Mouse (Mus musculus): ENCODE measurements around the gene Ralgapa1. TPM values are rescaled to one million over a fixed set of nuclear protein-coding genes. Genes with fewer than 3 reads are reported as not detected.

Ralgapa1 gene
- polyA plus RNA-seq (2015; fragmentation: Nextera tagmentation; extraction: Ambion mirVana) = 12.6 and 14.3 TPM in 2 replicates

DNA sequence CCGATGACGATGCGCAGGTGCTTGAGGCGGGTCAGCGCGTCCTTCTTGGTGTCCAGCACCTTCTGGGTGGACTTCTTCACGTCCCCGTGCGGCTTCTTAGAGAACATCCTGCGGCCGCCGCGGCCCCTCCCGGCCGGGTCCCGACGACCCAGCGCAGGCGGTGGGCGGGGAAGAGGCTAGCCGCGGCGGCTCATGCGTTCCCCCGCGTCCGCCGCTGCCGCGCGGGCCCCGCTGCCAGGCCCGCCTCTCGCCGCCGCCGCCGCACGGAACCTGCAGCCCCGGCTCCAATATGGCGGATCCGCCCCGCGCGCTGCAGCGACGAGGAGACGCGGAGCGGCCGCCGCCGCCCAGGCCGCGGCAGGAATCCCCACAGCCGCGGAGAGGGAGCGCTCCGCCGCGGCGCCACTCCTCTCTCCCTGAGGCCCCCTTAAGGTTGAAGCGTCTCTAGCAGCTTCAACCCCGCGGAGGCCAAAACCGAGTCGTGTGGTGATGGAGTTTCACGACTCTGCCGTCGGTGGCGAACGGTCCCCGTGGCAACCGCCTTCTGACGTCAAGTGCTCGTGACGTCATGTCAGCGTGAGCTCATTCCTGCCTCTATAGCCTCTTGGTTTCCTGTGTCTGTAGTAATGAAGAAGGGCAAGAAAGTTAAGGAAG is at the start of gene Ralgapa1:
TSS of gene Ralgapa1 (minus strand) at position 507 of the 654 bp plus-strand sequence.
- Histone ChIP-seq H3K9ac (peak within 1 kb of the TSS; percentile 94), H3K36me3 (no peaks in the 10 kb centered on the region), H3K27ac (peak within 1 kb of the TSS; percentile 94), H3K4me3 (replicated peaks) (peak within 1 kb of the TSS; percentile 91), H3K4me1 (replicated peaks) (no peaks in the 10 kb centered on the region), H3K4me2 (replicated peaks) (peak within 1 kb of the TSS; percentile 80), H3K27me3 (replicated peaks) (no peaks in the 10 kb centered on the region), H3K9me3 (no peaks in the 10 kb centered on the region)
- 0% methylated on average over 70 of the region's 78 CpGs for WGBS
- peak; percentile 95 for ATAC-seq

GRCm38 (mm10) chr12:55869622-55870322 is 48.8 kb upstream of the Ralgapa1 start:
- Histone ChIP-seq H3K4me1 (replicated peaks) (no peaks in the 10 kb centered on the region), H3K9ac (no peak overlapping the region), H3K9me3 (no peaks in the 10 kb centered on the region), H3K27me3 (replicated peaks) (no peaks in the 10 kb centered on the region), H3K36me3 (peaks cover 16% of the 10 kb centered on the region), H3K4me3 (replicated peaks) (no peak overlapping the region), H3K4me2 (replicated peaks) (no peak overlapping the region), H3K27ac (no peak overlapping the region)
- 93% methylated on average over 5 of the region's 5 CpGs for WGBS
- ATAC-seq = no peak

GRCm38 (mm10) chr12:55867738-55868137 is 46.8 kb upstream of the Ralgapa1 start:
- Histone ChIP-seq H3K4me3 (replicated peaks) (no peak overlapping the region), H3K27me3 (replicated peaks) (no peaks in the 10 kb centered on the region), H3K4me1 (replicated peaks) (no peaks in the 10 kb centered on the region), H3K9me3 (no peaks in the 10 kb centered on the region), H3K36me3 (peaks cover 19% of the 10 kb centered on the region), H3K27ac (no peak overlapping the region), H3K9ac (no peak overlapping the region), H3K4me2 (replicated peaks) (no peak overlapping the region)
- 91% methylated on average over 4 of the region's 4 CpGs for WGBS
- no peak for ATAC-seq

GRCm38 (mm10) chr12:55860631-55861030 is 39.7 kb upstream of the Ralgapa1 start:
- no peak overlapping the region for H3K4me2 ChIP-seq (replicated peaks)
- H3K4me1 ChIP-seq (replicated peaks) = no peaks in the 10 kb centered on the region
- H3K36me3 ChIP-seq = peaks cover 17% of the 10 kb centered on the region
- H3K27ac ChIP-seq = no peak overlapping the region
- no peaks in the 10 kb centered on the region for H3K27me3 ChIP-seq (replicated peaks)
- H3K9ac ChIP-seq = no peak overlapping the region
- 89% methylated on average over 7 of the region's 7 CpGs for WGBS
- no peak for ATAC-seq
- 0 out of 2 replicates have a peak, but pooled peaks cover 7% of the 10 kb centered on the region for H3K9me3 ChIP-seq
- no peak overlapping the region for H3K4me3 ChIP-seq (replicated peaks)

GRCm38 (mm10) chr12:55859409-55860349 is 38.7 kb upstream of the Ralgapa1 start:
- H3K27me3 ChIP-seq (replicated peaks) = no peaks in the 10 kb centered on the region
- no peaks in the 10 kb centered on the region for H3K4me1 ChIP-seq (replicated peaks)
- no peak overlapping the region for H3K27ac ChIP-seq
- no peak overlapping the region for H3K4me3 ChIP-seq (replicated peaks)
- H3K4me2 ChIP-seq (replicated peaks) = no peak overlapping the region
- ATAC-seq = no peak
- H3K9me3 ChIP-seq = 0 out of 2 replicates have a peak, but pooled peaks cover 7% of the 10 kb centered on the region
- H3K36me3 ChIP-seq = peaks cover 18% of the 10 kb centered on the region
- 93% methylated on average over 17 of the region's 17 CpGs for WGBS
- no peak overlapping the region for H3K9ac ChIP-seq

DNA sequence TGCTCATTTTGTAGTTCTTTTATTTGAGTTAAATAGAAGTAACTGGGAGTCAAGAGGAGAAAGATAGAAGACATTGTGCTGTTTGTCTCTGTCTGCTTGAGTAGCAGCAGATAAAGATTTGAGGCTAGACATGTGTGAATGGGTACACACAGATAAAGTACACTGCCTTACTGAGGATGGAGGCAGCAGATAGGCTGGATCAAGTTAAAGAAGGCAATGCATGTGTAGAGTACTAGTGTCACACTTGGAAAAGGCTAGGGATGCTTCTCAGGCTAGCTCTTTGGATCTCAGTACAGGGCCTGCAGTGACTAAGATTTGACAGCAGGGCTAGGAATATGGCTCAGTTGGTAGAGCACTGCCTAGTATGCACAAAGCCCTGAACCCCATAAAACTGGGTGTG is 29.7 kb upstream of the Ralgapa1 start:
- H3K4me3 ChIP-seq (replicated peaks) = no peak overlapping the region
- ATAC-seq = no peak; the same call in 1 of the 2 replicates
- H3K9ac ChIP-seq = no peak overlapping the region
- H3K36me3 ChIP-seq = peaks cover 5% of the 10 kb centered on the region; the same call in 1 of the 2 replicates
- no peak overlapping the region for H3K27ac ChIP-seq
- no peak overlapping the region for H3K4me2 ChIP-seq (replicated peaks)
- H3K4me1 ChIP-seq (replicated peaks) = no peaks in the 10 kb centered on the region
- no peaks in the 10 kb centered on the region for H3K9me3 ChIP-seq
- H3K27me3 ChIP-seq (replicated peaks) = no peaks in the 10 kb centered on the region

DNA sequence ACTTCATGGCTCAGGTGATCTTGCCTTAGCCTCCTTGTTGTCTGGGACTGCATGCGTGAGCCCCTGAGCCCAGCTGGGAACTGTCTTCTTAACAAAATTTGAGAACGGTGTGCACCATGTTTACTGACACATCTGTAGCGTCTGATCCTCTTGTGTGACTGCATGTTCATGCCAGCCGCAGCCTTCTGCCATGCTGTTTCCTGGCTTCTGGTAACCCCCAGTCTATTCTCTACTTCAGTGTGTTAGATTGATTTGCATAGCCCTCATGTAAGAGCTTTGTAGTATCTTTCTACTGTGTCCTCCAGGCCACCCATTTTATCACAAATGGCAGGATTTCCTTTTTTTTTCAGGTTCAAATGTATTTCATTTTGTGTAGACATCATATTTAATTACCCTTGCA is 26.9 kb upstream of the Ralgapa1 start:
- ATAC-seq = no peak
- no peaks in the 10 kb centered on the region for H3K4me1 ChIP-seq (replicated peaks)
- H3K36me3 ChIP-seq = 0 out of 2 replicates have a peak, but pooled peaks cover 3% of the 10 kb centered on the region
- H3K4me3 ChIP-seq (replicated peaks) = no peak overlapping the region
- H3K4me2 ChIP-seq (replicated peaks) = no peak overlapping the region
- no peaks in the 10 kb centered on the region for H3K9me3 ChIP-seq
- no peak overlapping the region for H3K27ac ChIP-seq
- no peaks in the 10 kb centered on the region for H3K27me3 ChIP-seq (replicated peaks)
- no peak overlapping the region for H3K9ac ChIP-seq
- WGBS = 94% methylated on average over 4 of the region's 4 CpGs

DNA sequence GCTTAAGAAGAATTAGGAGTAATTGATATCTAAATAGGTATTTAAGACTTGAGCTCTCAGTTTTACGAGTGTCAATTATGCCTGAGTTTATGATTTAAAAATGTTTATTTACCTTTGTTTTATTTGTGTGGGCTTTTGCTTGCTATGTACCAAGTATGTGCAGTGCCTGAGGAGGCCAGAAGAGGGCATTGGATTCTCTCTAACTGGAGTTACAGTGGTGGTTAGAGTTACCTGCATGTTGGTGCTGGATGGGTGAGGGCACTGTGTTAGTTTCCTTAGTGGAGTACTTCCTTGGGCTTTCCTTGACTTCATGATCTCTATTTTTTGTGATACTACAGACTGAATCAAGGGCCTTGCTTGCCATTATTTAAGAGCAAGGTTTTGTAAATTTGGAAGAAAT is 25.8 kb upstream of the Ralgapa1 start:
- no peak overlapping the region for H3K4me2 ChIP-seq (replicated peaks)
- H3K4me3 ChIP-seq (replicated peaks) = no peak overlapping the region
- WGBS = 81% methylated on average over 1 of the region's 1 CpGs
- H3K4me1 ChIP-seq (replicated peaks) = no peaks in the 10 kb centered on the region
- ATAC-seq = no peak
- H3K9me3 ChIP-seq = no peaks in the 10 kb centered on the region
- H3K27me3 ChIP-seq (replicated peaks) = no peaks in the 10 kb centered on the region
- H3K36me3 ChIP-seq = 0 out of 2 replicates have a peak, but pooled peaks cover 3% of the 10 kb centered on the region
- no peak overlapping the region for H3K27ac ChIP-seq
- no peak overlapping the region for H3K9ac ChIP-seq

DNA sequence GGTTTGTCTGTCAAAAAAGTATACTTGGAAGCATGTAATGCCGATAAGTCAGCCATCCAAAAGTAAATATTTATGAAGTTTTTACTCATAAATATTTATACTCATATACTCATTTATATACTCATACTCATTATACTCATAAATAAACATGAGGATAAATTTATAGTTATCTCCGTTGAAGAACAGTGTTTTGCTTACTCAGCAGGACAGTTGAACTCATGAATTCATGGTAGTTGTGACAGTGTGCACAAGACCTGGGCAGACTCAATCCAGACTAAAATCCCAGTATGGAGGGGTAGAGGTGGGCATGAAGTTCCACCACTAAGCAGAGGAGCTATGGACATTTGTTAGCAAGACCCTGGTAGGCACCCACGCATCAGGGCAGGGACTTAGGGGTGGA is 16.5 kb upstream of the Ralgapa1 start:
- Histone ChIP-seq H3K4me1 (replicated peaks) (no peaks in the 10 kb centered on the region), H3K4me3 (replicated peaks) (no peak overlapping the region), H3K9ac (no peak overlapping the region), H3K9me3 (no peaks in the 10 kb centered on the region), H3K36me3 (no peaks in the 10 kb centered on the region), H3K27ac (no peak overlapping the region), H3K27me3 (replicated peaks) (no peaks in the 10 kb centered on the region), H3K4me2 (replicated peaks) (peak overlapping the region; percentile 79; the same call in 1 of the 2 replicates)
- 60% methylated on average over 3 of the region's 3 CpGs for WGBS
- ATAC-seq = no peak

DNA sequence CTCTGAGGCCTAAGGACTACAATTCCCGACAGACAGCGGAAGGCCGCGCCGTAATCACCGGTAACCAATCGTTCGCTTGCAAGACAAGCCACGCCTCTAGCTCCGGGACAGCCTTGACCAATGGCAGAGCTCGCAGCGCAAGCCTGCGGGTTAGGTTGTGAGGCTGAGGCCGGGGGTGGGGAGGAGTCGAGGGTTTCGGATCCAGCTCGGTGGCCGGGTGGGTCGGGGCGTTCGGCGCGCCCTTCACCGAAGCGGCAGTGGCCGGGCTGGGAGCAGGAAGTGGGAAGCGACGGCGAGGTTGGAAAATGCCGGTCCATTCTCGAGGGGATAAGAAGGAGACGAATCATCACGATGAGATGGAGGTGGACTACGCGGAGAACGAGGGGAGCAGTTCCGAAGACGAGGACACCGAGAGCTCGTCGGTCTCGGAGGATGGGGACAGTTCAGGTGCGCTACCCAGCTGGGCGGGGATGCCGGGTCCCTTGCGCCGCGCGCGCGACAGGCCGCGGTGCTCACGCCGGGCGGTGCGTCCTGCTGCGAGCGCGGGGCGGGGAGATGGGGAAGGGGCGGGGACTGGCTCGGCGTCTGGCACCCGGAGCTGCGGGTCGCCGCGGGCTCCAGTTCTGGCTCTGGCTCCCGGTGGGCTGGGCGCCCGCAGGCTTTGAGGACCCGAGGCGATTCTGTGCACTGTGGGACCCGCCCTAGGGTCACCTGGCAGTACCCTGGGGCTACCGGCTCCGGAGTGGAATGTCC is 15.4 kb upstream of the Ralgapa1 start, which contains the start of gene Brms1l:
TSS of gene Brms1l (plus strand) at position 126 of the 753 bp plus-strand sequence.
- ATAC-seq = peak; percentile 100
- no peaks in the 10 kb centered on the region for H3K9me3 ChIP-seq
- peak within 1 kb of the TSS; percentile 79 for H3K4me2 ChIP-seq (replicated peaks)
- H3K36me3 ChIP-seq = no peaks in the 10 kb centered on the region
- WGBS = under 1% methylated on average over 75 of the region's 77 CpGs
- no peaks in the 10 kb centered on the region for H3K27me3 ChIP-seq (replicated peaks)
- peak within 1 kb of the TSS; percentile 78 for H3K9ac ChIP-seq
- no peaks in the 10 kb centered on the region for H3K4me1 ChIP-seq (replicated peaks)
- peak within 1 kb of the TSS; percentile 76 for H3K4me3 ChIP-seq (replicated peaks)
- peak within 1 kb of the TSS; percentile 90 for H3K27ac ChIP-seq

- no peak for ATAC-seq
- H3K9ac ChIP-seq = no peak overlapping the region
These were observed 14.9 kb upstream of the Ralgapa1 start for GRCm38 (mm10) chr12:55835857-55836198.

More at GRCm38 (mm10) chr12:55835857-55836198, 14.9 kb upstream of the Ralgapa1 start:
- no peaks in the 10 kb centered on the region for H3K4me1 ChIP-seq (replicated peaks)
- 2% methylated on average over 6 of the region's 6 CpGs for WGBS
- no peaks in the 10 kb centered on the region for H3K36me3 ChIP-seq
- H3K4me3 ChIP-seq (replicated peaks) = peak overlapping the region; percentile 76
- no peaks in the 10 kb centered on the region for H3K9me3 ChIP-seq
- peak overlapping the region; percentile 52 for H3K4me2 ChIP-seq (replicated peaks)
- H3K27me3 ChIP-seq (replicated peaks) = no peaks in the 10 kb centered on the region
- H3K27ac ChIP-seq = peak overlapping the region; percentile 59

Measured in intestine, embryonic 15.5 days (tissue).